Mouse (Mus musculus): ENCODE results near the gene Ptpn7.

DNA sequence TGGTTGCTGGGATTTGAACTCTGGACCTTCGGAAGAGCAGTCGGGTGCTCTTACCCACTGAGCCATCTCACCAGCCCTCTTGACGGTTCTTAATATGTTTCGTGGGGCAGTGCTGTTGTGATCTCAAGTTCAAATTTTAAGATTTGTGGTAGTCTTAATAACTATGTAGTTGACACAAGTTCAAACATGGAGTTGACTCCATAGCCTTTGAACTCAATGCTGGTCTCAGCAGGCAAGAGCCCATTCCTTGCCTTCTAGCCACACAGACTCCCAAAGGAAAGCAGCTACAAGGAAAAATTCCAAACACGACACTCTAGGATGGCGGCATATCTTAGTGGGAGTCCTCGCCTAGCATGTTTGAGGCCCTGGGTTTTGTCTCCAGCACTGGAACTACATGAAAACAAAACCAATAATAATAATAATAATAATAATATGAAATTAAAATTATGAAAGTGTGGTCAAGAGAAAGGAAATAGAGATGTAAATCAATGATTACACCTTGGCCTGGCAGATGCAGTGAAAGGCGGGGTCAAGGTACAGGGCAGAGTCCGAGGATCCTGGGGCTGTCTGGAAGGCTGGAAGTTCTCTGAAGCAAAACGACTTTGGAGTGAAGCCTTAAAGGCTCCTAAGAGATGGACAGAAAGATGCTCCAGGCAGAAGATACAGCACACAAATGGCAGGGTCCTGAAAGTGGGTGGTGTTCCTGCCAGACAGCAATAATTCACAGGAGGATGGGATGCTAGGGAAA lies 36.1 kb downstream of the Ptpn7 start:
- no peak for TF ChIP-seq POLR2A (IDR thresholded peaks at IDR 0.05; ENCODE audit: low read depth, low read length)
- no peak for TF ChIP-seq JUN (IDR thresholded peaks at IDR 0.05; ENCODE audit: insufficient read depth, low read depth, low read length)
- no peak for TF ChIP-seq MEF2A (IDR thresholded peaks at IDR 0.05; ENCODE audit: borderline replicate concordance, low read depth, low read length)
- TF ChIP-seq NELFE (IDR thresholded peaks at IDR 0.05; ENCODE audit: low read depth, low read length), result no peak

All from CH12.LX (cell line).